Mouse (Mus musculus) T-cell, adult 66 days (primary cell): ENCODE results near the gene Slc35a3. TPM values are rescaled to one million over a fixed set of nuclear protein-coding genes. Genes with fewer than 3 reads are reported as not detected.

Experiments used
- total RNA-seq, 2 experiments: library from RNA; stranded (reverse); gene quantifications; 3 replicates in 1 of 2; 4 replicates in 1 of 2; pipeline ENCODE4 v1.2.4; 2023

Gene Slc35a3
- 10 to 100 TPM; 22.3 to 24.6 TPM for total RNA-seq

GRCm38 (mm10) chr3:116712436-116712881 is at the start of gene Slc35a3:
TSS of gene Slc35a3 (minus strand) at chr3:116712831.

GRCm38 (mm10) chr3:116681160-116681559 is 31.5 kb downstream of the Slc35a3 start, which contains the start of gene Gm43191:
TSS of gene Gm43191 (minus strand) at chr3:116681260.

DNA sequence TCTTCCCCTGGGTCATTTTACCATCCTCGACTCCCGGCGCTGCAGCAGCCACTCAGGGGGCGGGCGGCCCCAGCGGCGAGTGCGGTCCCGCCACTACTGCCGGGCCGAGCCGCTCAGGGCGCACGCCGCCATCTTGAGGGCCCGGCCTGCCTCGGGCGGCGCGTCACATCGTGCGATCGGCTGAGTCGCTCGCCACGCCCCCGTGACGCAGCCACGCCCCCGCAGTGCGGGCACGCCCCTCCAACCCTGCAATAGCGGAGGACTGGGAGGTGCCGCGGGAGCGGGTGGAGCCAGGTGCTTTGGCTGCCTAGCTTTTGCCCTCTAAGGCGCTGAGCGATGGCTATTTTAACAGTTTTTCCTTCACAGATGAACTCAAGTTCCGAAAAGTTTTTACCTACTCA is 50.2 kb downstream of the Slc35a3 start, which contains the start of gene Mfsd14a:
Gene Mfsd14a (minus strand): TSS at position 215 of the 401 bp plus-strand sequence.

Other genes with a start within 250 kb of the Slc35a3 start
- gene Rtca, start 204.6 kb downstream of the Slc35a3 start, total RNA-seq = 10 to 100 TPM; 24.3 to 26.2 TPM
- gene Dbt, start 199.8 kb downstream of the Slc35a3 start, total RNA-seq = 10 to 100 TPM; 15.1 to 16.1 TPM
- not detected for gene Lrrc39, start 149.9 kb downstream of the Slc35a3 start, total RNA-seq
- 1 to 10 TPM; 7.5 to 8.5 TPM for gene Sass6, start 117.8 kb downstream of the Slc35a3 start, total RNA-seq
- gene Trmt13, start 98.2 kb downstream of the Slc35a3 start, total RNA-seq = 10 to 100 TPM; 31.1 to 32.3 TPM
- gene Mfsd14a, start 50.2 kb downstream of the Slc35a3 start, total RNA-seq = 10 to 100 TPM; 84.9 to 94.9 TPM
- not detected for gene Gm43191, start 31.6 kb downstream of the Slc35a3 start, total RNA-seq
- 10 to 100 TPM; 11.4 to 11.6 TPM for gene Agl, start 95.3 kb upstream of the Slc35a3 start, total RNA-seq
- gene Frrs1, start 146.6 kb upstream of the Slc35a3 start, total RNA-seq = 10 to 100 TPM; 12.2 to 14.7 TPM